Mouse (Mus musculus): ENCODE data around the gene Creb5. TPM values are rescaled to one million over a fixed set of nuclear protein-coding genes. Genes with fewer than 3 reads are reported as not detected.

Creb5 gene
- polyA plus RNA-seq, 1 experiment: 1.5 TPM

- H3ac ChIP-seq (ENCODE audit: control insufficient read depth, insufficient read length, low read depth): no peak overlapping the region
- TF ChIP-seq FOSL1 (IDR thresholded peaks at IDR 0.05; ENCODE audit: insufficient read depth, low read length, poor library complexity, severe bottlenecking) (no peak), MAX (IDR thresholded peaks at IDR 0.05) (no peak), CTCF (IDR thresholded peaks at IDR 0.05; ENCODE audit: control insufficient read depth, insufficient read depth, insufficient read length) (no peak), CEBPB (IDR thresholded peaks at IDR 0.05; ENCODE audit: low read depth) (no peak), MYOG (IDR thresholded peaks at IDR 0.05; ENCODE audit: control insufficient read depth, extremely low read depth, insufficient read length) (no peak), MYOD1 (IDR thresholded peaks at IDR 0.05; ENCODE audit: control insufficient read depth, insufficient read length, low read depth) (no peak), USF1 (IDR thresholded peaks at IDR 0.05; ENCODE audit: low read depth) (no peak)
- H3K79me2 ChIP-seq (ENCODE audit: control insufficient read depth, insufficient read depth): no peaks in the 10 kb centered on the region
- no peaks in the 10 kb centered on the region for H3K27me3 ChIP-seq (ENCODE audit: control insufficient read depth, insufficient read depth, insufficient read length)
- H3K4me3 ChIP-seq (ENCODE audit: insufficient read depth, poor library complexity, severe bottlenecking): no peak overlapping the region
- H3K36me3 ChIP-seq (ENCODE audit: control insufficient read depth, insufficient read depth): no peaks in the 10 kb centered on the region
- no peaks in the 10 kb centered on the region for H3K79me3 ChIP-seq (ENCODE audit: low read depth)
Measured at GRCm38 (mm10) chr6:53722694-53723093, 435.6 kb downstream of the Creb5 start.

- H3K27me3 ChIP-seq (ENCODE audit: control insufficient read depth, insufficient read depth, insufficient read length): no peaks in the 10 kb centered on the region
- H3K79me2 ChIP-seq (ENCODE audit: control insufficient read depth, insufficient read depth): no peaks in the 10 kb centered on the region
Measured at GRCm38 (mm10) chr6:53730487-53730886, 443.4 kb downstream of the Creb5 start.

GRCm38 (mm10) chr6:53730996-53731485 lies 444.0 kb downstream of the Creb5 start:
- H3K79me2 ChIP-seq (ENCODE audit: control insufficient read depth, insufficient read depth): no peaks in the 10 kb centered on the region
- TF ChIP-seq CTCF (IDR thresholded peaks at IDR 0.05; ENCODE audit: control insufficient read depth, insufficient read depth, insufficient read length): no peak
- no peak for TF ChIP-seq CEBPB (IDR thresholded peaks at IDR 0.05; ENCODE audit: low read depth)
- no peak for TF ChIP-seq FOSL1 (IDR thresholded peaks at IDR 0.05; ENCODE audit: insufficient read depth, low read length, poor library complexity, severe bottlenecking)
- H3ac ChIP-seq (ENCODE audit: control insufficient read depth, insufficient read length, low read depth): no peak overlapping the region
- H3K4me3 ChIP-seq (ENCODE audit: insufficient read depth, poor library complexity, severe bottlenecking): no peak overlapping the region
- no peaks in the 10 kb centered on the region for H3K79me3 ChIP-seq (ENCODE audit: low read depth)
- H3K27me3 ChIP-seq (ENCODE audit: control insufficient read depth, insufficient read depth, insufficient read length): no peaks in the 10 kb centered on the region
- no peaks in the 10 kb centered on the region for H3K36me3 ChIP-seq (ENCODE audit: control insufficient read depth, insufficient read depth)

More at GRCm38 (mm10) chr6:53730487-53730886, 443.4 kb downstream of the Creb5 start:
- Histone ChIP-seq H3K36me3 (ENCODE audit: control insufficient read depth, insufficient read depth) (no peaks in the 10 kb centered on the region), H3K4me3 (ENCODE audit: insufficient read depth, poor library complexity, severe bottlenecking) (no peak overlapping the region), H3ac (ENCODE audit: control insufficient read depth, insufficient read length, low read depth) (no peak overlapping the region), H3K79me3 (ENCODE audit: low read depth) (no peaks in the 10 kb centered on the region)
- TF ChIP-seq FOSL1 (IDR thresholded peaks at IDR 0.05; ENCODE audit: insufficient read depth, low read length, poor library complexity, severe bottlenecking) (no peak), MYOD1 (IDR thresholded peaks at IDR 0.05; ENCODE audit: control insufficient read depth, insufficient read length, low read depth) (no peak)

- H3K79me3 ChIP-seq (ENCODE audit: low read depth): no peaks in the 10 kb centered on the region
- no peak overlapping the region for H3ac ChIP-seq (ENCODE audit: control insufficient read depth, insufficient read length, low read depth)
- H3K36me3 ChIP-seq (ENCODE audit: control insufficient read depth, insufficient read depth): no peaks in the 10 kb centered on the region
- no peaks in the 10 kb centered on the region for H3K79me2 ChIP-seq (ENCODE audit: control insufficient read depth, insufficient read depth)
- H3K27me3 ChIP-seq (ENCODE audit: control insufficient read depth, insufficient read depth, insufficient read length): no peaks in the 10 kb centered on the region
- TF ChIP-seq USF1 (IDR thresholded peaks at IDR 0.05; ENCODE audit: low read depth): no peak
- TF ChIP-seq MYOD1 (IDR thresholded peaks at IDR 0.05; ENCODE audit: control insufficient read depth, insufficient read length, low read depth): no peak
- TF ChIP-seq MAX (IDR thresholded peaks at IDR 0.05): no peak
- no peak for TF ChIP-seq CTCF (IDR thresholded peaks at IDR 0.05; ENCODE audit: control insufficient read depth, insufficient read depth, insufficient read length)
- TF ChIP-seq MYOG (IDR thresholded peaks at IDR 0.05; ENCODE audit: control insufficient read depth, extremely low read depth, insufficient read length): no peak
- no peak for TF ChIP-seq FOSL1 (IDR thresholded peaks at IDR 0.05; ENCODE audit: insufficient read depth, low read length, poor library complexity, severe bottlenecking)
- TF ChIP-seq CEBPB (IDR thresholded peaks at IDR 0.05; ENCODE audit: low read depth): no peak
- H3K4me3 ChIP-seq (ENCODE audit: insufficient read depth, poor library complexity, severe bottlenecking): no peak overlapping the region
Measured at GRCm38 (mm10) chr6:53733546-53733945, 446.5 kb downstream of the Creb5 start.

GRCm38 (mm10) chr6:53733999-53734398 lies 446.9 kb downstream of the Creb5 start:
- no peak for TF ChIP-seq FOSL1 (IDR thresholded peaks at IDR 0.05; ENCODE audit: insufficient read depth, low read length, poor library complexity, severe bottlenecking)
- no peak for TF ChIP-seq MYOG (IDR thresholded peaks at IDR 0.05; ENCODE audit: control insufficient read depth, extremely low read depth, insufficient read length)
- no peak for TF ChIP-seq MAX (IDR thresholded peaks at IDR 0.05)
- TF ChIP-seq CEBPB (IDR thresholded peaks at IDR 0.05; ENCODE audit: low read depth): no peak
- TF ChIP-seq MYOD1 (IDR thresholded peaks at IDR 0.05; ENCODE audit: control insufficient read depth, insufficient read length, low read depth): no peak
- no peak for TF ChIP-seq CTCF (IDR thresholded peaks at IDR 0.05; ENCODE audit: control insufficient read depth, insufficient read depth, insufficient read length)
- Histone ChIP-seq H3K79me2 (ENCODE audit: control insufficient read depth, insufficient read depth) (no peaks in the 10 kb centered on the region), H3K79me3 (ENCODE audit: low read depth) (no peaks in the 10 kb centered on the region), H3K36me3 (ENCODE audit: control insufficient read depth, insufficient read depth) (no peaks in the 10 kb centered on the region), H3ac (ENCODE audit: control insufficient read depth, insufficient read length, low read depth) (no peak overlapping the region), H3K27me3 (ENCODE audit: control insufficient read depth, insufficient read depth, insufficient read length) (no peaks in the 10 kb centered on the region), H3K4me3 (ENCODE audit: insufficient read depth, poor library complexity, severe bottlenecking) (no peak overlapping the region)

- TF ChIP-seq MYOG (IDR thresholded peaks at IDR 0.05; ENCODE audit: control insufficient read depth, extremely low read depth, insufficient read length): no peak
- no peak for TF ChIP-seq MYOD1 (IDR thresholded peaks at IDR 0.05; ENCODE audit: control insufficient read depth, insufficient read length, low read depth)
- TF ChIP-seq CEBPB (IDR thresholded peaks at IDR 0.05; ENCODE audit: low read depth): no peak
- TF ChIP-seq CTCF (IDR thresholded peaks at IDR 0.05; ENCODE audit: control insufficient read depth, insufficient read depth, insufficient read length): no peak
- TF ChIP-seq USF1 (IDR thresholded peaks at IDR 0.05; ENCODE audit: low read depth): no peak
- TF ChIP-seq FOSL1 (IDR thresholded peaks at IDR 0.05; ENCODE audit: insufficient read depth, low read length, poor library complexity, severe bottlenecking): no peak
- no peak for TF ChIP-seq MAX (IDR thresholded peaks at IDR 0.05)
- H3K4me3 ChIP-seq (ENCODE audit: insufficient read depth, poor library complexity, severe bottlenecking): no peak overlapping the region
- H3K79me3 ChIP-seq (ENCODE audit: low read depth): no peaks in the 10 kb centered on the region
- H3K79me2 ChIP-seq (ENCODE audit: control insufficient read depth, insufficient read depth): no peaks in the 10 kb centered on the region
- H3K36me3 ChIP-seq (ENCODE audit: control insufficient read depth, insufficient read depth): no peaks in the 10 kb centered on the region
- no peak overlapping the region for H3ac ChIP-seq (ENCODE audit: control insufficient read depth, insufficient read length, low read depth)
- H3K27me3 ChIP-seq (ENCODE audit: control insufficient read depth, insufficient read depth, insufficient read length): no peaks in the 10 kb centered on the region
Measured at GRCm38 (mm10) chr6:53735696-53736095, 448.6 kb downstream of the Creb5 start.
